Mouse (Mus musculus) kidney, adult 2 months (tissue): ENCODE measurements around the gene Slc5a10. TPM values are rescaled to one million over a fixed set of nuclear protein-coding genes. Genes with fewer than 3 reads are reported as not detected.

Experiments used
- DNase-seq: peaks from one replicate; pipeline ENCODE4 v3.0.0; 2021
- H3K27ac ChIP-seq: fragments of 200-500 bp; 2 replicates; pipeline ENCODE4 v1.5.1; 2012; ENCODE audit warnings: low read depth, low read length, control low read depth, inconsistent platforms; ENCODE audit not compliant: insufficient read depth
- H3K27me3 ChIP-seq: fragments of 200-500 bp; replicated peaks from 2 replicates; pipeline ENCODE4 v1.6.1; 2012; ENCODE audit warnings: mild to moderate bottlenecking, moderate library complexity, low read length, inconsistent platforms; ENCODE audit not compliant: control insufficient read depth, insufficient read depth
- H3K36me3 ChIP-seq: fragments of 200-500 bp; 2 replicates; pipeline ENCODE4 v1.6.1; 2012; ENCODE audit warnings: mild to moderate bottlenecking, moderate library complexity, low read length, inconsistent platforms; ENCODE audit not compliant: control insufficient read depth, insufficient read depth
- H3K4me1 ChIP-seq: fragments of 200-500 bp; 2 replicates; pipeline ENCODE4 v1.6.1; 2011; ENCODE audit warnings: low read length; ENCODE audit not compliant: control insufficient read depth, insufficient read depth
- H3K4me3 ChIP-seq: fragments of 200-500 bp; 2 replicates; pipeline ENCODE4 v1.5.1; 2011; ENCODE audit warnings: mild to moderate bottlenecking, low read depth, low read length, control low read depth; ENCODE audit not compliant: insufficient read depth
- CTCF ChIP-seq: fragments of 200-500 bp; conservative IDR thresholded peaks from 2 replicates; pipeline ENCODE4 v1.5.1; 2011; ENCODE audit warnings: low read depth, mild to moderate bottlenecking, control low read depth, low read length, moderate library complexity, mixed read lengths; ENCODE audit not compliant: insufficient read depth, insufficient read length
- POLR2A ChIP-seq: fragments of 200-500 bp; IDR thresholded peaks from one replicate; pipeline ENCODE4 v1.6.1; 2011; ENCODE audit warnings: low read depth, low read length, control low read depth
- WGBS: fragments of 180-500 bp; shearing (Covaris S2); methylation state at CpG from one replicate; pipeline ENCODE4 v1.1.7; 2018; 5-methylcytosine and 5-hydroxymethylcytosine counted together
- polyA plus RNA-seq: library from polyadenylated mRNA; depleted of rRNA; stranded (reverse); fragments of >200 nt; gene quantifications from 2 replicates; pipeline ENCODE4 v1.2.3, GENCODE M21; 2012

Gene Slc5a10
- polyA plus RNA-seq, 1 experiment, result 348 TPM

DNA sequence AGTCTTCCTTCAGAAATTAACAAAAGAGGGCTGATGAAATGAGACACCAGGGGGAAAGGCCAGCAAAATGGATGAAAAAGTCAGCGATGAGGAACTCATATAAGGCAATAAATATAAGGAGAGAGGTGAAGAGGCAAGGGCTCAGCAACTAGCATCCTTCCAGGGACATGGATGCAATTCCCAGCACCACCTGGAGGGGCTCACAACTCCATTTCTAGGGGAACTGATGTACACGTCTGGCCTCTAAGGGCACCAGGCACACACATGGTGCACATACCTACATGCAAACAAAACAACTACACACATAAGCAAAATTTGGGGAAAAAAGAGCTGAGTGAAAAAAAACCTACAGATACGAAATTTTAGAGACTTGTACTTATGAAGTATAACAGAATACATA, 23.8 kb upstream of the Slc5a10 start:
- Histone ChIP-seq H3K27ac (no peak overlapping the region), H3K36me3 (peaks cover 7% of the 10 kb centered on the region), H3K4me1 (no peaks in the 10 kb centered on the region), H3K27me3 (no peaks in the 10 kb centered on the region), H3K4me3 (no peak overlapping the region)
- 76% methylated on average over 3 of the region's 3 CpGs for WGBS
- 0 out of 2 replicates have a peak, but pooled peaks have one; percentile 25 for TF ChIP-seq CTCF
- no peak for TF ChIP-seq POLR2A
- no peak for DNase-seq

DNA sequence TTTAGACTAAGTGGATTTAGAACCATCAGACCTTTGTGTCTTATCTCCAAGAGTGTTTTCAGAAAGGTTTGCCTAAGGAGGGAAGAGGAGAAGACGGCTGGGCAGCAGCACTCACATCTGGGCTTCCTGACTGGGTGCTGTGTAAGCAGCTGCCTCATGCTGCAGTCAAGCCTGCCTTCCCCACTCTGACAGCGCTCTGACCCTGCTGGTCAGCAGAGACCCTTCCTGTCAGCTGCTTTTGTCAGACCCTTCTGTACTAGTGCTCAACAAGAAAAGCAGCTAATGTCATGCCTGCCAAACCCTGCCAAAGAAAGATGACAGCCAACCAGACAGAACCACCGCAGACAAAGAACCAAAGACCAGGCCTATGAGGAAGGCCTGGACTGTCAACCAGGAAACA, 23.1 kb upstream of the Slc5a10 start:
- Histone ChIP-seq H3K36me3 (peaks cover 7% of the 10 kb centered on the region), H3K4me3 (no peak overlapping the region), H3K27ac (no peak overlapping the region), H3K4me1 (no peaks in the 10 kb centered on the region), H3K27me3 (no peaks in the 10 kb centered on the region)
- 85% methylated on average over 3 of the region's 3 CpGs for WGBS
- TF ChIP-seq CTCF (no peak), POLR2A (no peak)
- no peak for DNase-seq

DNA sequence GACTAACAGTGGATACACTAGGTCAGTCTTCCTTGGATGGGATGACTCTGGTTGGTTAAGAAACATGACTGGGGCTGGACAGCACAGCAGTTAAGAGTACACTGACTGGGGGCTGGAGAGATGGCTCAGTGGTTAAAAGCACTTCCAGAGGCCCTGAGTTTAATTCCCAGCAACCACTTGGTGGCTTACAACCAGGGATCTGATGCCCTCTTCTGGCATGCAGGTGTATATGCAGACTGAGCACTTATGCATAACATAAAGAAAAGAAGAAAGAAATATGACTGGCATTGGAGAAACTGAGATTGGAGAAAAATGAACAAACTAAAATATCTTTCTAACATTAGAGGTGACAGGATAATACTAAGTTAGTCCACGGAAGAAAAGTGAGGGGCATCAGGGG, 19.9 kb upstream of the Slc5a10 start:
- no peak overlapping the region for H3K27ac ChIP-seq
- no peak for DNase-seq
- no peaks in the 10 kb centered on the region for H3K4me1 ChIP-seq
- no peak for TF ChIP-seq CTCF
- no peak for TF ChIP-seq POLR2A
- no peak overlapping the region for H3K4me3 ChIP-seq
- peaks cover 7% of the 10 kb centered on the region for H3K36me3 ChIP-seq
- WGBS, result 100% methylated on average over 1 of the region's 1 CpGs
- H3K27me3 ChIP-seq, result no peaks in the 10 kb centered on the region

DNA sequence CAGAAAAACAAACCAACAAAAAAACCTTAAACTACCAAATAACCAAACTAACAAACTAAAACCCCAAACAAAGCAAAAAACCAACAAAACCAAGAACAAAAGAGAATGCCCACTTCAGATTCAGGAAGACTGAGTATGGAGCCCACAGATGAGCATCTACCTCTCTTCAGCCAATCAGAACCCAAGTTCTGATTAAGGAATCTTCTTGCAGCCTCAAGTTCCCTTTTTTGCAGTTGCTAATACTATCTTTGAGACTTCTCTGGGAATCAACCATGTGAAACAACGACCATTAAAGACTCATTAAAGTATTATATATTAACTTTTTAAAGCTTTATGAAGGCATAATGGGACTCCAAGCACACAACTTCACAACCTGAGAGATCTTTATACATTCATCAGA, 16.7 kb upstream of the Slc5a10 start:
- TF ChIP-seq CTCF (no peak), POLR2A (no peak)
- no peaks in the 10 kb centered on the region for H3K4me1 ChIP-seq
- DNase-seq, result no peak
- H3K27me3 ChIP-seq, result no peaks in the 10 kb centered on the region
- peaks cover 7% of the 10 kb centered on the region for H3K36me3 ChIP-seq
- 35% methylated on average over 1 of the region's 1 CpGs for WGBS
- H3K4me3 ChIP-seq, result no peak overlapping the region
- H3K27ac ChIP-seq, result no peak overlapping the region

DNA sequence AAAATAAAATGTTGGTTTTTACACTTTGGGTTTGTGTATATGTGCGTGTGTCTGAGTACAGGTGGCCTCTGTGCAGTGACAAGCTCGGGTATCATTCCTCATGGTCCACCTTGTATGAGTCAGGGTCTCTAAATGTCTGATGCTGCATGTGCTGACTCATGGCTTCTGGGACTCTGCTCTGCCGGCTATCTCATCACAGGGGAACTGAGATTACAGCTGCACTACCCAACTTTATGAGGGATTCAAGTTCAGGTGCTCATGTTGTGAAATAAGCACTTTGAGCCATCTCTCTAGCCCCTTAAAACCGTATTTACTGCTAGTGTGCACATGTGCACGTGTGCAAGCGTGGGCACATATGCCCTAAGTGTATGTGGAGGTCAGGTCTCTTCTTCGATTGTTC, 12.0 kb upstream of the Slc5a10 start:
- no peaks in the 10 kb centered on the region for H3K27me3 ChIP-seq
- WGBS, result 87% methylated on average over 7 of the region's 7 CpGs
- H3K36me3 ChIP-seq, result peaks cover 3% of the 10 kb centered on the region
- no peak for DNase-seq
- no peak overlapping the region for H3K4me3 ChIP-seq
- H3K27ac ChIP-seq, result no peak overlapping the region
- H3K4me1 ChIP-seq, result peaks cover 8% of the 10 kb centered on the region
- no peak for TF ChIP-seq CTCF
- TF ChIP-seq POLR2A, result no peak

DNA sequence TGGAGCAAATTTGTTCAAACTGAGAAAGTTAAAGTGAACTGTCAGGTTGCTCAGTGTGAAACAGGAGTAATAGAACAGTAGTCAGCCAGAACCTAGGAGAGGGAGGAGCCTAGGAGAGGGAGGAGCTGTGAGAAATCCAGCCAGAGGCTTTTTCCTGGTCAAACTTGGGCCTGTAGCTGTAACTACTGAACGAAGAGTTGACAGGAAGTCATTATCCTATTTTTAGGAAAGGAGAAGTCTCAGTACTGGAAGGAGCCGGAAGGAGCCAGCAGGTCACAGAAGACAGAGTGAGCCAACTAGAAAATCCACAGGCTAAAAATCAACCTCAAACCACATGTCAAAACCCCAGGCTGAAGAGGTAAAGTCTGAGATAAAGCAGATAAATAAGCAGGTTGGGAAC, 7.4 kb upstream of the Slc5a10 start:
- DNase-seq, result peak; percentile 84
- Histone ChIP-seq H3K36me3 (peaks cover 2% of the 10 kb centered on the region; the same call in 1 of the 2 replicates), H3K27ac (peak overlapping the region; percentile 81), H3K4me1 (peaks cover 8% of the 10 kb centered on the region), H3K27me3 (no peaks in the 10 kb centered on the region), H3K4me3 (no peak overlapping the region)
- WGBS, result 15% methylated on average over 2 of the region's 2 CpGs
- TF ChIP-seq POLR2A (no peak), CTCF (no peak)

DNA sequence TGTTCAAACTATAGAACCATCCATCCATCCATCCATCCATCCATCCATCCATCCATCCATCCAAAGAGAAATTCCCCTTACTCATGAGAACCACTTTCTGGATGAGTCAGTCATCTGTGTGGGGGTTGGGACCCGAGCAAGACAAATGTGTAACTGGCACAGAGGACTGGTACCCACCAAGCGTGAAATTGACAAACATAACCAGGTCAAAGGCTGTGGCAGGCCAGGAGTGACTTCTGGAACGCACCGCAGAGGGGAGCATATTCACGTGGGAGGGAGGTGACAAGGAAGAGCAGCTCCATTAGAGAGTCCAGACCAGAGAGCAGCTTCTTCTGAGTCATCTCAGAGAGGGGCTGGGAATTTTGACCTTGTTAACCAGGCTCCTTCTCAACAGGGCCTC, 1.5 kb upstream of the Slc5a10 start:
- Histone ChIP-seq H3K4me1 (peaks cover 6% of the 10 kb centered on the region; the same call in 1 of the 2 replicates), H3K4me3 (no peak overlapping the region), H3K27me3 (no peaks in the 10 kb centered on the region), H3K27ac (peak overlapping the region; percentile 10; the same call in 1 of the 2 replicates), H3K36me3 (no peaks in the 10 kb centered on the region)
- 31% methylated on average over 5 of the region's 5 CpGs for WGBS
- DNase-seq, result peak; percentile 90
- TF ChIP-seq CTCF, result no peak
- no peak for TF ChIP-seq POLR2A

DNA sequence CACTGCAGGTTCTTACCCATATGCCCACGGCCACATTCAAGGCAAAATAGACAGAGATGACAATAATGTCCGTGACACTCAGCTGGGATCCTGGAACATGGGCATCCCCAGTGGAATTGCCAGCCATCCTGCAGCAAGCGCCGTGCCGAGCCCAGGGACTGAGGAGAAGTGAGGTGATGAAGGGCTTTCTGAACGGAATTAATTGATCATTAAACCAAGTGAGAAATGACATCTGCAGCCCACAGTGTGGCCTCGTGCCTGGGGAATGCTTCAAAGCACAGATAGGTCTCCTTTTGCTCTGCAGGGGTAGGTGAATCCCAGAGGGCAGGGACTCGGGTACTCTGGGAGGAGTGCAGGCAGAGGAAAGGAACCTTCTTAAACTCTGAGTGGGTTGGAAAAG, 800 bp downstream of the Slc5a10 start:
- no peak for TF ChIP-seq CTCF
- TF ChIP-seq POLR2A, result peak; percentile 38

More for the DNA sequence above, 800 bp downstream of the Slc5a10 start:
- H3K4me3 ChIP-seq, result peak overlapping the region; percentile 55
- no peaks in the 10 kb centered on the region for H3K27me3 ChIP-seq
- peaks cover 6% of the 10 kb centered on the region; the same call in 1 of the 2 replicates for H3K4me1 ChIP-seq
- peak overlapping the region; percentile 74 for H3K27ac ChIP-seq
- WGBS, result 51% methylated on average over 8 of the region's 8 CpGs
- H3K36me3 ChIP-seq, result no peaks in the 10 kb centered on the region
- peak; percentile 80 for DNase-seq
